Mouse (Mus musculus) splenic B cell, adult 2 months (primary cell): ENCODE data around the gene Mb21d2.
A peak's percentile ranks its signal among the peaks of the same experiment; 100 is the strongest.

Experiments
- DNase-seq: peaks from one replicate; pipeline ENCODE4 v3.0.0-alpha.2; 2011; ENCODE audit warnings: low read depth, low spot score
- H3K27me3 ChIP-seq: 2 replicates; pipeline ENCODE4 v1.6.1; 2012; ENCODE audit warnings: mild to moderate bottlenecking, low read length, moderate library complexity, mixed read lengths; ENCODE audit not compliant: control insufficient read depth, poor library complexity, insufficient read depth, severe bottlenecking
- H3K36me3 ChIP-seq: 2 replicates; pipeline ENCODE4 v1.6.1; 2012; ENCODE audit warnings: mild to moderate bottlenecking, low read length, moderate library complexity, mixed read lengths; ENCODE audit not compliant: control insufficient read depth, poor library complexity, insufficient read depth, severe bottlenecking

Mb21d2 gene

GRCm38 (mm10) chr16:28859009-28859288 is 70.5 kb downstream of the Mb21d2 start:
- Histone ChIP-seq H3K36me3 (no peaks in the 10 kb centered on the region), H3K27me3 (no peaks in the 10 kb centered on the region)
- DNase-seq: no peak

DNA sequence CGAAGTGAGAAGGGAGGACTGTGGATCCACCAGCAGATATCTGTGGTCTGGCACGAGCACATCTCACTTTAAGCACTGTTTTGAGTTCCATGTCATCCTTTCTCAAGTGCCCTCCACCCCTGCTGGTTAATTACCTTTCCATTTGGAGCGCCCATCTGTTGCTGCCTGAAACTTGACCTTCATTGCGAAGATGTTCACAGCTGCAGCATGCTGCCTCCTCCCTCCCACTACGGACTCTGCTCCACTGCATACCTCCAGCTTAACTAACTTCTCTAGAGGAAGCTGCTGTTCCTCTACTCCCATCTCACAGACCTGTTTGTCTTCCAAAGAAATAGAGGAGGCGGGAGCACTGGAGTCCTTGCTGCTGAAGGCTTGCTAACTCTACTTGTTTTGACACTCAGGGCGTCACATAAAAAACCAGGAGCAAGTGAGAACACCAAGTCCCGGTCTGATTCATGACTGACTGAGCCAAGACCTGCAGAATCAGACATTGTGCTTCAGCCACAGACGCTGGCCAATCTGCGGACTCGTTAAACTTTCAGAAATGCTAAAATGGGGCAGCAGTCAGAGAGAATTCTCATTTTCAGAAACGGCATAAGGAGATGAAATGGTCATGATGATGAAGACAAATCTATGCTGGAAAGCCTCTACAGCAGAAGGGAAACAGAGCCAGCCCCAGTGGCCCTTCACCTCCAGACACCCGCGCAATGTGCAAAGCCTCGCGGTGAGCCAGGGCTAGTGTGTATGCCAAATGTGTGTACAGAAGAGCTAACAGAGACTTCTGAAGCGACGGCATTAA is 71.1 kb downstream of the Mb21d2 start:
- Histone ChIP-seq H3K27me3 (no peaks in the 10 kb centered on the region), H3K36me3 (no peaks in the 10 kb centered on the region)
- no peak for DNase-seq

DNA sequence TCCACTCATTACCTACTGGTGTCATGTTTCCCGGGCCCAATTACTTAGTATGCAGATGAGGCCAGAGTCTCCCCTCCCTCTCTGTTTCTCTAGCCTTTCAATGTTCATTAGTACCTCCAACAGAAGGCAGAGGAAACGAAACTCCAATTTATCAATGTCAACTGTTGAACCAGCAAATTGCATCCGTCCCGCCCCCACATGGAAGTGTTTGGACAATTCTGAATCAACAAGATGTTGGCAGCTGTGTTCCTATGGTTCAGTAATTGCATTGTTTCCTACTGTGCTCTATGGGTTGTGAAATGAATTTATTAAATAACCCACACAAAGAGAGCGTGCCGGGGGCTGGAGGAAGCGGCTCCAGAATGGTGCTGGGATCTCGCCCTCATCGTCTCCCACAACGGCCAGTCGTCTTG is 78.1 kb downstream of the Mb21d2 start:
- Histone ChIP-seq H3K36me3 (no peaks in the 10 kb centered on the region), H3K27me3 (no peaks in the 10 kb centered on the region)
- no peak for DNase-seq

- Histone ChIP-seq H3K27me3 (no peaks in the 10 kb centered on the region), H3K36me3 (no peaks in the 10 kb centered on the region)
- DNase-seq: no peak
Observed at GRCm38 (mm10) chr16:28850881-28851280, 78.6 kb downstream of the Mb21d2 start.

- DNase-seq: no peak
- Histone ChIP-seq H3K36me3 (no peaks in the 10 kb centered on the region), H3K27me3 (no peaks in the 10 kb centered on the region)
Observed at GRCm38 (mm10) chr16:28846123-28846522, 83.3 kb downstream of the Mb21d2 start.

DNA sequence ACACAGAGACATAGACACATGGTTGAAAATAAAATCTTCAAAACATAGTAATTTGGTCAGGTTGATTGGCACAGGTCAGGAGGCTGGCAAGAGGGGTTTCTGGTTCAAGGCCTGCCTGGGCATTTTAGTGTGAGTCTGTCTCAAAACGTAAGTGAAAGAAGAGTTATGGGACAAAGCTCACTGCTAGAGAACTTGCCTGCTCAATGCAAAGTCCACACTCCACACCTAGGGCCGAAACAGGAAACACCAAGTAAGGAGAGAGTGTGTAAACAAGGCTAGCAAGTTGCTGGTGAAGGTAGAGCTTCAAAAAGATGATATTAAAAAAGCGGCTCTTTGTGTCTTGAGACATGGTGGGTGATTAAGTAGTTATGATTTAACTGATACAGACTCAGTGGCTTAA is 84.1 kb downstream of the Mb21d2 start:
- no peaks in the 10 kb centered on the region for H3K36me3 ChIP-seq
- H3K27me3 ChIP-seq: no peaks in the 10 kb centered on the region
- no peak for DNase-seq

- Histone ChIP-seq H3K36me3 (no peaks in the 10 kb centered on the region), H3K27me3 (no peaks in the 10 kb centered on the region)
- no peak for DNase-seq
Observed at GRCm38 (mm10) chr16:28841102-28841501, 88.4 kb downstream of the Mb21d2 start.

GRCm38 (mm10) chr16:28840075-28840974 is 89.1 kb downstream of the Mb21d2 start:
- peak; percentile 26 for DNase-seq
- Histone ChIP-seq H3K27me3 (no peaks in the 10 kb centered on the region), H3K36me3 (no peaks in the 10 kb centered on the region)

GRCm38 (mm10) chr16:28839575-28839974 is 89.9 kb downstream of the Mb21d2 start:
- Histone ChIP-seq H3K36me3 (no peaks in the 10 kb centered on the region), H3K27me3 (no peaks in the 10 kb centered on the region)
- DNase-seq: no peak

- Histone ChIP-seq H3K36me3 (no peaks in the 10 kb centered on the region), H3K27me3 (no peaks in the 10 kb centered on the region)
- DNase-seq: peak; percentile 2
Observed at GRCm38 (mm10) chr16:28838016-28838415, 91.5 kb downstream of the Mb21d2 start.

- Histone ChIP-seq H3K36me3 (no peaks in the 10 kb centered on the region), H3K27me3 (no peaks in the 10 kb centered on the region)
- no peak for DNase-seq
Observed at GRCm38 (mm10) chr16:28832085-28832635, 97.3 kb downstream of the Mb21d2 start.

- no peaks in the 10 kb centered on the region for H3K36me3 ChIP-seq
- H3K27me3 ChIP-seq: no peaks in the 10 kb centered on the region
- DNase-seq: no peak
Observed at GRCm38 (mm10) chr16:28829263-28829955, 100.1 kb downstream of the Mb21d2 start.

- no peak for DNase-seq
Observed at GRCm38 (mm10) chr16:28824781-28825180, 104.7 kb downstream of the Mb21d2 start.

DNA sequence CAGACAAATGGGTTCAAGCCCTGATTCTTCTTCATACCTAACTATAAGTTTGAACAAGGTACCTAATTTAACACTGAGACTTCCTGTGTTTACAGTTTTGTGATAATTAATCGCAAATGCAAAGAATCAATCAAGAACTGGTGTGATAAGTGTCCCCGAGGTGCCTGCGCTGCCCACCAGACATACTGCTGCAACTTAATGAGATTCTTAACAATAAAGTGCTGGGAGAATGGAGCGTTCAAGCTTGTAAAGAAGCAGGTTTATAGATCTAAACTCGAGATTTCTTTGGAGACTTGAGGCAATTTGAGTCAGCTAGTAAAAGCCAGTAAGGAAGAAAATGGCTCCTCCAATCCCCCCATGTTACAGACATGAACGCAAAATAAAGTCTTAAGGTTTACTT is 107.7 kb downstream of the Mb21d2 start:
- Histone ChIP-seq H3K27me3 (no peaks in the 10 kb centered on the region), H3K36me3 (no peaks in the 10 kb centered on the region)
- DNase-seq: no peak

More at GRCm38 (mm10) chr16:28824781-28825180, 104.7 kb downstream of the Mb21d2 start:
- no peaks in the 10 kb centered on the region for H3K36me3 ChIP-seq
- no peaks in the 10 kb centered on the region for H3K27me3 ChIP-seq
